Mouse (Mus musculus): ENCODE measurements around the gene Gm9964.
"Not testable (repeated sequence)": the region's sequence is repeated elsewhere in the genome, so short reads cannot be mapped to it uniquely, and the experiment has no call there.

Gm9964 gene

GRCm38 (mm10) chr11:79299719-79300431 is 3.2 kb upstream of the Gm9964 start:
- peak; percentile 53 for DNase-seq (ENCODE audit: low read depth)

- DNase-seq (ENCODE audit: low read depth) = peak; percentile 83
Measured at GRCm38 (mm10) chr11:79296167-79296566, 539 bp downstream of the Gm9964 start.

- peak; percentile 58 for DNase-seq (ENCODE audit: low read depth)
Measured at GRCm38 (mm10) chr11:79293971-79294370, 2.7 kb downstream of the Gm9964 start.

GRCm38 (mm10) chr11:79293025-79293424 is 3.7 kb downstream of the Gm9964 start:
- no peak for DNase-seq (ENCODE audit: low read depth)

- no peak for DNase-seq (ENCODE audit: low read depth)
Measured at GRCm38 (mm10) chr11:79292130-79292529, 4.6 kb downstream of the Gm9964 start.

GRCm38 (mm10) chr11:79291651-79292050 is 5.1 kb downstream of the Gm9964 start:
- no peak for DNase-seq (ENCODE audit: low read depth)

GRCm38 (mm10) chr11:79290473-79290872 is 6.2 kb downstream of the Gm9964 start:
- peak; percentile 82 for DNase-seq (ENCODE audit: low read depth)

GRCm38 (mm10) chr11:79288913-79289640 is 7.6 kb downstream of the Gm9964 start:
- DNase-seq (ENCODE audit: low read depth) = no peak

GRCm38 (mm10) chr11:79288278-79288843 is 8.3 kb downstream of the Gm9964 start:
- no peak for DNase-seq (ENCODE audit: low read depth)

- DNase-seq (ENCODE audit: low read depth) = peak; percentile 99
Measured at GRCm38 (mm10) chr11:79287447-79287846, 9.3 kb downstream of the Gm9964 start.

- peak; percentile 94 for DNase-seq (ENCODE audit: low read depth)
Measured at GRCm38 (mm10) chr11:79286305-79286799, 10.4 kb downstream of the Gm9964 start.

GRCm38 (mm10) chr11:79283350-79284030 is 13.2 kb downstream of the Gm9964 start:
- no peak for DNase-seq (ENCODE audit: low read depth)

- DNase-seq (ENCODE audit: low read depth) = no peak
Measured at GRCm38 (mm10) chr11:79281396-79281795, 15.3 kb downstream of the Gm9964 start.

- no peak for DNase-seq (ENCODE audit: low read depth)
Measured at GRCm38 (mm10) chr11:79279732-79280405, 16.8 kb downstream of the Gm9964 start.

GRCm38 (mm10) chr11:79273757-79274156 is 22.9 kb downstream of the Gm9964 start:
- DNase-seq (ENCODE audit: low read depth) = no peak

GRCm38 (mm10) chr11:79273039-79273438 is 23.7 kb downstream of the Gm9964 start:
- DNase-seq (ENCODE audit: low read depth) = no peak

GRCm38 (mm10) chr11:79267171-79267570 is 29.5 kb downstream of the Gm9964 start:
- DNase-seq (ENCODE audit: low read depth) = no peak

- no peak for DNase-seq (ENCODE audit: low read depth)
Measured at GRCm38 (mm10) chr11:79264376-79264775, 32.3 kb downstream of the Gm9964 start.

- not testable (repeated sequence) for DNase-seq (ENCODE audit: low read depth)
Measured at GRCm38 (mm10) chr11:79260126-79260525, 36.6 kb downstream of the Gm9964 start.

GRCm38 (mm10) chr11:79258738-79259137 is 38.0 kb downstream of the Gm9964 start:
- no peak for DNase-seq (ENCODE audit: low read depth)

- peak; percentile 94 for DNase-seq (ENCODE audit: low read depth)
Measured at GRCm38 (mm10) chr11:79254391-79255098, 42.2 kb downstream of the Gm9964 start, which contains the start of gene Wsb1. Gene Wsb1 (minus strand): TSS chr11:79254671.

Measured in 416B (cell line).